Mouse (Mus musculus): Measurements from ENCODE around the gene Farsb.

Gene Farsb

DNA sequence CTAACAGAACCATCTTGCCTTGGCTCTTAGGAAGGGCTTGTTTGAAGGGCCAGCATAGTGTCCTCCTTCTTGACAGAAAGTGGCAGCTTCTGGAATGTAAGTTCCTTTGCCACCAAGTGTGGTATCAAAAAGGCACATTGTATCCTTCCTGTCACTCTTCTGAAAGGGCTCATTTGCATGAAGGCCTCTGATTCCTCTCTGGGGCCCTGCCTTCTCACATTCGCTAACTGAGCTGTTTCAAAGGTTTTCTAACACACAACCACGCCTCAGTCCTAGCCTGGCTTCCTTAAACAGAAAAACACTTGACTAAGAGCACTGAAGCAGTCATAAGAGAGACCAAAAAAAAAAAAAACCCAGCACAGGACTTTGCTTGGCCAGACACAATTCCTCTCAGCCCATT lies 66.1 kb downstream of the Farsb start:
- in situ Hi-C loops (cut with MseI, MboI), result loop anchor here in 1 of 2 experiments (25.0 kb wide), 1 partner anchor 435 kb away; no protein-coding TSS in a partner anchor

DNA sequence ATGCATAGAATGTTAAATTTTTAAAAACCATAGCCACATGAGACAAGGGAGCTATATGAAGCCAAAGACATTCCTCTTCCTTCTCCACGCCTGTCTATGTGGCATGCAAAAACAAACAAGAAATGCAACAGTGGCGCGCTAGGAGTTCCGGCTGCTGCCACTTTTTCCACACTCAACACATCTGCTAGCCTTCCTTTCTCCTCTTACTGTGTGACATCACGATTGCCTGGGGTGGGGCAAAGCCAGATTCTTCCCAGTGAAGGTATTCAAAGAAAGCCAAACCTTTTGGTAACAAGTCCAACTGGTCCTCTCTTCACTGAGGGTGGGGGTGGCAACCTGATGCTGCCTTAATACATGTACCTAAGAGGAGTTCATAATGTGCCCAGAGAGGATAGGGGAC lies 66.9 kb downstream of the Farsb start:
- in situ Hi-C loops (cut with MseI, MboI), result loop anchor here in 1 of 2 experiments (25.0 kb wide), 1 partner anchor 434 kb away; no protein-coding TSS in a partner anchor

DNA sequence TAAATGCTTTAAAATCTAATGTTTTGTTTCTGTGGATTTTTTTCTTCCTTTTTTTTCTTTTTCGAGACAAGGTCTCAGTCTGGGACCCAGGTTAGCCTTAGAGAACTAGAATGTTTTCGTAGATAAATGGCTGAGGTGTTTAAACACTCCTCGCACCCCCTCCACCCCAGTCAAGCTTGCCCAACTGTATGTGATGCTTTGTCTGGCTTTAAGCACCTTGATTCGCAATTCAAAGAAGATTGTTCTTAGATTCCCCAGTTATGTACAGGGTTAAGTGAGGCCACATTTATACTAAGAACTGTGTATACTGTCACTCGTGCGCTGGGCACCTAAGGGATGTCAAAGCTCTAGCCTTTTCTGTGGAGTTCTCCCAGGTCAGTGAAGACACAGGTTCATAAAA lies 68.4 kb downstream of the Farsb start:
- in situ Hi-C loops (cut with MseI, MboI), result loop anchor here in 1 of 2 experiments (25.0 kb wide), 1 partner anchor 433 kb away; no protein-coding TSS in a partner anchor

DNA sequence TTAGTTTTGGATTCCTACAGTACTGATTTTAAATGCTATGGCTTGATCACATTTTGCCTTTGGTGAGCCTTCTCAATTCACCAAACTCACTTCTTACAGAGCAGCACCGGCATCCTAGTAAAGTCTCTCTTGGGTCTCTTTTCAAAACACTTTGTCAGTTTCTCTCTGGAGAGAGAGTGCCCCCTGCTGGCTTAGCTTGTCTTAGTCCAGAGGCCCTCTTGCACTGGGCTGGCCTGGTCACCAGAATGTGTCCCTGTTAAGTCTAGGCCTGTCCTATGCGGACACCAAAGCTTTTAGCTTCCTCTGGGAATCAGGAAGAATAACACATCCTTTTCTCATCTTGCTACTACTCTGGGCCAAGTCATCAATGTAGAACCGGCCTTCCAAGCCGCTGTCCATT lies 69.1 kb downstream of the Farsb start:
- in situ Hi-C loops (cut with MseI, MboI), result loop anchor here in 1 of 2 experiments (10.0 to 25.0 kb wide), 2 partner anchors 195 to 432 kb away; no protein-coding TSS in a partner anchor

DNA sequence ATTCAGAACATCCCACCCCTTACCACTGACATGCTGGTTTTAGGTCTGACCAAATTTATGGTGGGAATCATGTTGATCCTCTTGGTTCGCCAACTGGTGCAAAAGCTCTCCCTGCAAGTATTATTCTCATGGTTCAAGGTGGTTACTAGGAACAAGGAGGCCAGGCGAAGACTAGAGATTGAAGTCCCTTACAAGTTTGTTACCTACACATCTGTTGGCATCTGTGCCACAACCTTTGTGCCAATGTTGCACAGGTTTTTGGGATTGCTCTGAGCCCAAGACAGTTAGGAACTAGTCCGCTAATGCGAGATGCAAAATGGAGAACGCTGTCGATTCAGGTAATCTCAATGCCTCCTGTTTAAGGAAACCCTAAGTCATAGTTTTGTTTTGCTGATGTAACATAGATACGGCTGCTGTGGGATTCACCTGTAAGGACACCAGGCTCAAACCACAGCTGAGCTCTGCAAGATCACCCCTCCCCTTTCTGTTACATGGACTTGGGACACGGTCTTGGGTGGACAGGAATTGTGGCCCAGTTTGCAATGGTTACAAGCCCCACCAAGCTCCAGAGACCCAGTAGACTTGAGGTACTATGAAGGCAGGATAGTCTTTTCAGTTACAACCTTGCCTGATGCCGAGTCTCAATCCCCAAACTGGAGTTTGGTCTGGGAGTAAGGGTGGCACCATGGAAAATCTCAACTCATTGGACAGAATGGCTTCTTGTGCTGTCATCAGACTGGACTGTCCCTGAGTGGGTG lies 71.4 kb downstream of the Farsb start:
- in situ Hi-C loops (cut with MseI, MboI), result loop anchor here in 1 of 2 experiments (10.0 to 25.0 kb wide), 2 partner anchors 193 to 430 kb away; no protein-coding TSS in a partner anchor

DNA sequence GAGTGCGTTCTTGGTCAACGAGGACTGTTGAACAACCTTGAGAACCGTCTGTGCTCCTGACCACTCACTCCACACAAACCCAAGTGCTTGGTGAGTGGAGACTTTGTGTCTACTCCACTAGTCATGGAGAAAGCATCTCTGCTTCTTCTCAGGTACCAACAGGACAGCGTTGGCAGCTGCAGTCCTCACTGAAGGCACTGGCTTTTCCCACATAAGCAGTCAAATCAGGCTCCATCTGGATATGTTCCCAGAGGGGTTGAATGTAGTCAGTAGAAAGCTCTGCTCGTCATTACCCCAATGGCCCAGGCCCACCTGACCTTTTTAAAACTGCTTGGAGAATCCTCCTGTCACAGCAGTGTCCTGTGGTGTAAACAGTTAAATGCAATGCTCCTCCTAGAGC lies 74.3 kb downstream of the Farsb start:
- in situ Hi-C loops (cut with MseI, MboI), result loop anchor here in 1 of 2 experiments (10.0 to 25.0 kb wide), 2 partner anchors 190 to 427 kb away; no protein-coding TSS in a partner anchor

DNA sequence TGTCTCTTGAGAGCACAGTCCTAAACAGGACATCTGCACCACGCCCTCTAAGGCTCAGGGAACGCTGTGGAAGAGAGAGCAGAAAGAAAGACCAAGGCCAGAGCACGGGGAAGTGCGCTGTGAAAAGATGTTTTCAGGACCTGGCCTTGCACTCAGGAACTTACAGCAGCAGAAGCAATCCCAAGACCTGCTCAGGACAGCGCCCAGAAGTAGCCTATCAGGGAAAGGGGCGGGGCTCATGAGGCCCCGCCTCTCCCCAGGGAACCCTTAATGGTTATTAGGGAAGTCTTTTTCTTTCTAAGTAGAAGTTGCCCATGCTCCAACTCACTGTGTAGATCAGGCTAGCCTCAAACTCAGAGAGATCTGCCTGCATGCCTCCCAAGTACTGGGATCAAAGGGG lies 76.0 kb downstream of the Farsb start:
- in situ Hi-C loops (cut with MseI, MboI), result loop anchor here in 1 of 2 experiments (10.0 to 25.0 kb wide), 2 partner anchors 188 to 425 kb away; no protein-coding TSS in a partner anchor

DNA sequence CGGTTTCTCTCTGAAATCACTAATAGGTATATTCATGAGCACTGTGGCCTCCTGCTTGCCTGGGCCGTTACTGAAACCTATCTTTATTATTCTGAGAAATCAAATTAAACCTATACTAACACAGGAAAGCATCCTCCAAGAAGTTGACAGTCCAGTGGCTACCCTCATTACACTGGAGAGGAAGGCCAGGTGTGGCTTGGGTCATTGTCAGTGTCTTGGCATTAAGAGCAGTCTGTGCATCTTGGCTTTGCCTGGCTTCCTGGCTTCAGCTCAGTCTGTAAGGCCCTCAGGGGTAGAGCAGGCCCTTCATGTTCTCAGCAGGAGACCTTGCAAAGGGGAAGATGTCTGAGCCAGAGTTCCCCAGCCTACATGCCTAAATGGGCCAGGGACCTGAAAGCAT lies 79.3 kb downstream of the Farsb start:
- in situ Hi-C loops (cut with MseI, MboI), result loop anchor here in 1 of 2 experiments (25.0 kb wide), 1 partner anchor 422 kb away; no protein-coding TSS in a partner anchor

DNA sequence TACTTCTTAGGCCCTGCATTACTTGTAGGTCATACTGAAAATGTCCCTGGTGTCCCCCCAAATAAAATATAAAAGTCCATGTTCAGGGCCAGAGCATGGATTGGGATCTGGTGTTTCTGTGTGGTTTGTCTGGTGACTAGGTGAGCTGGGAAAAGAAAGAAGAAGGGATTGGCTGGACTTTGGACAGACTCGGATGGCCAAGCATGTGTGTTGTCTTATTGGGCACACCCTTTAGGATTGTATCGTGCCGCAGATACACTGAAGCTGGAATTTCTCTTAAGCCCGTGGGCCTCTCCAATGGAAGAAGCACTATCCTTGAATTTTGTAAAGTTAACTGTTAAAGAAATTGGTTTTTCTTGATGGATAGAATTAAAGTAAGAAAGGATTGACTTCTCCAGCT lies 87.3 kb downstream of the Farsb start:
- in situ Hi-C loops (cut with MseI, MboI), result loop anchor here in 1 of 2 experiments (25.0 kb wide), 1 partner anchor 414 kb away; no protein-coding TSS in a partner anchor

DNA sequence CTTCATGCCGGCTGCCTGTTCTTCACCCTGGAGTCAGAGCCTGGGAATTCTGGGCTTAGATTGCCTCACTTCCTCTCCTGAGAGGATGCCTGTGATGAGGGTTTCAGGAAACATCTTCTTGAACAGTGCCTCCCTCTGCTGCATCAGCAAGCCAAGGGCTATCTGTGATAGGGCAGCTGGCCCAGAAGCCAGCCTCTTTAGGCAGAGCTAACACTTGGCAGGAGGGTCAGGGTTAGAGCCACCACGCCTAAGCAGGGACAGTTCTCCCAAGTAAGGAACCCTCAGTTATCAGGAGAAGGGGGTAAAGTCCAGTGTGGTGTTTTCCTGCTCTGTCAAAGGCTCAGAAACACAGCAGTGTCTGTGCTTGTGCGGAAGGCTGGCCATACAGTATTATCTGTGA lies 88.9 kb downstream of the Farsb start:
- in situ Hi-C loops (cut with MseI, MboI), result loop anchor here in 1 of 2 experiments (25.0 kb wide), 1 partner anchor 412 kb away; no protein-coding TSS in a partner anchor

DNA sequence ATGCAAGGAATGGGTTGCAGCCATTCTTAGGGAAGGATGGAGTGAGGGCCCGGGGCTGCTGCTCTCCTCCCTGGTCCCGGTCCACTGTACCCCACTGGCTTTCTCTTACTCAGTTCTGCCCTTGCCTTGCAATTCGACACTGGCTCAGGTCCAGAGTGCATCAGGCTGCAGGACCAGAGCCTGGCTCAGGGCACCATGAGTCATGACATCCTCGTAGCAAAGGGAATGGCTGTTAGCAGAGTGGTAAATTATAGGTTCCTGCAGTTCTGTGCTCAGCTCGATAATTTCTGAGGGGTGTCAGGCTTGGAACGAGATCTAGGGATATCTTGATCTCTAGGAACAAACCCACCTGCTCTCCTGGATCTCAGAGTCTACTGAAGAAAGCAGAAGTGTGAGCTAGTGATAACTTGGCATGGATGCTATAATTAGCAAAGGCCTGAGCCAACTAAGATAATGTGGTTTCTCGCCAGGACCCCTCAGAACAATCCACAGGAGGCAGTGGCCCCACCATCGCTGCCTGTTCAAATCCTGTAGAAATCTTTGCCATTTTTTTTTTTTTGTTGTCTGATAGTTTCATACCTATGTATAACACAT lies 92.3 kb downstream of the Farsb start:
- in situ Hi-C loops (cut with MseI, MboI), result no loop called here

DNA sequence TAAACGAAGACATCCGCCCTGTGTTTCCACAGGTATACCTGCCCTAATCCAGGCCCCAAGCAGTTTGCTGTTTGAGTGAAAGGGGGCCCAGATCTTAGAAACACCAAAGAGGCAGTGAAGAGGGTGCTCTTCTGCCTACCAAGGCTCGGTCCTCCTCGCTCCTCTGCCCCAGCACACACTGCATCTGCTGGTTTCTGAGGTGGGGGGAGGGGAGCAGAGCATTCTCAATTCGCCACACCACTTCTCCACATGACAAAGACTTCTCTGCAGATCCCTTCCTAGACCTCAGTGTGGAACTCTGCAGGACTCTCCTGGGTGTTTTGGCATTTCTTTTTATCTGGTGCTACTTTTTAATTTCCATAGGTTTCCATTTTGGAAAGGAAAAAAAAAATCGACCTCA lies 93.0 kb downstream of the Farsb start:
- in situ Hi-C loops (cut with MseI, MboI), result no loop called here

DNA sequence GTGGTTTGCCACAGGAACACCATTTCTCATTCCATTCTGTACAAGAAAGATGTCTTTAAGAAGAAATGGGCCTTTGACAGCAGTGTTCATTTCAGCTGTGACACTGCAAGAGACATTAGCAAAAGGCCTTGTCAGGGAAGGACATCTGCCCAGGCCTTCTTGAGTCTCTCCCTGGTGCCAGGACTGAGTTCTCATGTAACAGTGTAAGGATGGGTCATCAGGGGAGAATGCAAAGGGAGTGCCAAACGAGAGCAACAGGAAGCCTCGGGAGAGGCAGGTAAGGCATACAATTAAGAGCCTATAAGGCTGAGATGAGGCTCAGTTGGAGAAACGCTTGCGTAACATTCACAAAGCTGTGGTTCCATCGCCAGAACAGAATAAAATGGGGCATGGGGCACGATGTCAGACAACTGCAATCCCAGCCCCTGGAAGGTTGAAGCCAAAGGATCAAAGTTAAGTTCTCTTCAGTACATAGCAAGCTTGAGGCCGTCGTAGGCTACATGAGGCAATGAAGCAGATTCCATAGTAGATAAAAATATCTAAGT lies 93.4 kb downstream of the Farsb start:
- in situ Hi-C loops (cut with MseI, MboI), result no loop called here

DNA sequence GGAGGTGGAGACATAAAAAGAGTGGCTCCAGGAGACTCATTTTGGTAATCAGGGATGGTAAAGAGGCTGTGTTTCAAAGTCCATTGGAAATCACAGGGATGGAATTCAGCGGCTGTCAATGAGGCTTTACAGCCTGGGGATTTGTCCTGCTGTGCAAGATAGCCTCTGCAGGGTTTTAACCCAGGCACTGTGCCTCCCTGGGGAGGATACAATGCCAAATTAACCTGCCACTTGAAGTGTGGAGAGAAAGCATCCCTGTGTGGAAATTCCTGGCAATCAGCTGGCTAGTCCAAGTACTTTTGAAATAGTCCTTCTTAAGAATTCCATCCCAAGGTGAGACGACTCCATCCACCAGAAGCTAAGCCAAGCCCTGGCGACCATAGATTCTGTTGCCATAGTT lies 99.8 kb downstream of the Farsb start:
- in situ Hi-C loops (cut with MseI, MboI), result no loop called here

DNA sequence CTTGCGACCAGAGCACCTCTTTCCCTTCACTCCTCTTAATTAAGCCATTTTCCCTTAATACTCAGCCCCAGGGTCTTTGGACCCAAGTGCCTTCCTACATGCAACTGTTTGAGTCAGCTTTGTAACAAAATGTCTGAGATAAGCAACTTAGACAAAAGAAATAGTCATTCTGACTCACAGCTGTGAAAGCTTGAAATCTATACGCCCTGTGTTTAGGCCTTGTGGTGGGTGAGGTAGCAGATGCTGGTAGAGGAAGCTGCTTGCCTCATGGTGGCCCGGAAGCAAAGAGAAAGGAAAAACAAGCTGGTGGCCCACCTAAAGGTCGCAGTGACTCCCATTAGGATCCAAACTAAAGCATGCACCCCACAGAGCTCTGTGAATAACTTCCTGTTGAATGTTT lies 100.8 kb downstream of the Farsb start:
- in situ Hi-C loops (cut with MseI, MboI), result no loop called here

DNA sequence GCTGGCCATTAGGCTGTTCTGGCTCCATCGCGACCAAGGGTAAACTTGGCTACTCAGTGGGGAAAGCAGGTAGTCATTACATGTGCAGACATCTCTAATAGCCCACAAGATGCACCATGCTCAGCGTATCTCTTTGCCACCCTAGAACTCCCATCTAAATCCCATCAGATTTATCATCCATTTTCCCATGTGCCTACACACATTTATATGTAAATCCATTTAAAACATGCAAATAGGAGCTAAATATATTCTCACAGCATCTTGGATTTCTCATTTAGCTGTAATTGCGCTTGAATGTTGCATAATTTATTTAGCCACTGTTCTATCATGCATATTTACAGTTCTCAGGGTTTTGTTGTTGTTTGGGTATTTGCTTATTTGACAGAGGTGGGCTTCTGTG lies 107.7 kb downstream of the Farsb start:
- in situ Hi-C loops (cut with MseI, MboI), result no loop called here

DNA sequence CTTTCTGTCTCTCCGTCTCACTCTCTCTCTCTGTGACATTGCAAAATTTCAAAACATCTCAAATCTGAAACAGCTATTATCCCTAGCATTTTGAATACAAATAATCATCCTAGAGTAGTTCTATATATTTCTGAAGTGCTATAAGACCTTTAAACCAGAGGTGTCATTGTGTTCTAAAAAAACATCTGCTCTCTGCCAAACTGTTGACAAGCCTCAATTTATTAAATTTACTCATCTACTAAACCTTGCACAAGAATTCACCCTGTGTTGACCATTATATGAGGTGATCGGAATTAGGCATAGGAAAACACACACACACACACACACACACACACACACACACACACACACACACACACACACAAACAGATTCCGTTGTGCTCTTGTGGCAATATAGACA lies 113.6 kb downstream of the Farsb start:
- in situ Hi-C loops (cut with MseI, MboI), result no loop called here

DNA sequence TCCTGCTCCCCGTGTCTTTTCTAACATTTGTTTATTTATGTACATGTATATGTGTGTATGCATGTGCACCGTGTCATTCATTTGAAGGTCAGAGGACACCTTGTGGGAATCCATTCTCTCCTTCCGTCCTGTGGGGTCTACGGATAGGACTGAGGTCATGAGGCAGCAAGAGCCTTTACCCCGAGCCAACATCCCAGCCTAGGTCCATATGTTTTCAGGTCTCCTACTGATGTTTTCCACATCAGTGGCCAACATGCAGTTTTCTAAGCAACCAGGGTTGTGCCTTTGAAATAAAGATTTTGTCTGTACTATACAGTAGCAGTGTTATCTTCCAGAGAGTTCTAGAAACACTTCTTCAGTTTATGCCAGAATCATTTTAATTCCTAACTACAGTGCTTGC lies 114.9 kb downstream of the Farsb start:
- in situ Hi-C loops (cut with MseI, MboI), result no loop called here

DNA sequence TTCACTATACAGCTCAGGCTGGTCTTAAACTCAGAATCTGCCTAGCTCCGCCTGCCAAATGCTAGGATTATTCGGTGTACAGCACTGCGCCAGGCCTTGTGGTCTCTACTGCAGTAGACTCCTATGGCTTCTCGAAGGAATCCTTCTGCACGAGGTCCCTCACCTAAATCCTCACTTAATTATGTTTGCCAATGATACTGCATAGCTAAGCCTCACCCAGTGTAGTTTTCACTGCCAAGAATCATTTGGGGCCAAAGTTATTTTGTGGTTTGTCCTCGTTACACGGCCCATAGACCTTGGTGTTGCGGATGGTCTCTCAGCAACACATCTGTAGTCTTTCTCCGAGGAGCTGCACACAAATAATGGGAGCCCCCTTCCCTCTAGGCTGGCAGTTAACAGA lies 116.4 kb downstream of the Farsb start:
- in situ Hi-C loops (cut with MseI, MboI), result no loop called here

DNA sequence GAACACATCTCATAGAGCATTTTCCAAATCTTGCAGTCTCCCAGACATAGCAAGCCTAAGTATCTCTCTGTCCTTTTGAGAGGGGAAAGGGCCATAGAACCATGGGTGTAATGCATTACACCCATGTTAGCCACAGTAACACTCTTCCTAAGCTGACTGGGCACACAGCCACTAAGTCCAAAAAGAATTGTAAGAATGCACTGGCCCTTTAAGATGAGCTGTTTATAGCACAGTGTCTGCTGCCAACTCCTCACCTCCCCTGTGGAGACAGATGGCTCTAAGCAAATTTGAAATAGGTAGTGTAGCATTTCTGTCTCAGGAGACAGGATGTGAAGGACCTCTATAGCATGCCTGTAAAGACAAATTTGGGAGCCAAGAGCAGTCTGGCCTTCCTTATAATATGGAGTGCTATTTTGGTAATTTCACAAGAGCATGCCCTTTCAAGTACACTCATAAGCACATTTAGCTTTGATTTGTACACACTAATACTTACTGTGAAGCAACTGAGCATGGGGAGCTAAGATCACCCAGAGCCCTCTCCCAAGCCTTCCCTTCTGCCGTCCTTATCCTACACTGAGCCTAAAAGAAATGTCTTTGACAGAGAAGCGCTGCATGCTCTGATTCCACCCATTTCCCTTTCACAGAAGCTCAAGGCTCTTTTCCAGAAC lies 117.0 kb downstream of the Farsb start:
- in situ Hi-C loops (cut with MseI, MboI), result no loop called here

DNA sequence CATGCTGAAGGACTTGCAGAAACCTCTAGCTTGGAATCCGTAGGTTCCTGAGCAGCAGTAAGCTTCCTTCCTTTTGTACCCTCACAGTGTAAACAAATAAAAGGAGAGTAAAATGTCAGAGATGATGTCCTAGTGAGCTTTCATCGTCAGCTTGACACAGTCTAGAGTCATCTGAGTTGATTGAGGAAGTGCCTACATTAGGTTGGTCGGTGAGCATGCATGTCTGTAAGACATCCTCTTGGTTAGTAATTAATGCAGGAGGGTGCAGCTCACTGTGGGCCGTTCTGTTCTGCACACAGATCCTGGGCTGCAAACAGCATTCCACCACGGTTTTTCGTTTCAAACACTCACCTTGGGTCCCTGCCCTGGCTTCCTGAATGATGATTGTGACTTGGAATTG lies 118.6 kb downstream of the Farsb start:
- in situ Hi-C loops (cut with MseI, MboI), result no loop called here

Data from mouse trophoblast stem cell (cell line).